Mouse (Mus musculus): ENCODE results near the gene Pde10a. TPM values are rescaled to one million over a fixed set of nuclear protein-coding genes. Genes with fewer than 3 reads are reported as not detected.

The Pde10a gene
- polyA plus RNA-seq, 1 experiment, result 0.99 TPM

GRCm38 (mm10) chr17:8815376-8815775 is 290.2 kb downstream of the Pde10a start:
- Histone ChIP-seq H3K27ac (replicated peaks; ENCODE audit: low read depth, low read length) (no peak overlapping the region), H3K4me3 (ENCODE audit: insufficient read depth, low read depth, low read length) (no peak overlapping the region), H3K4me1 (ENCODE audit: control insufficient read depth, insufficient read depth, insufficient read length, low read length) (peaks cover 11% of the 10 kb centered on the region; the same call in 1 of the 2 replicates)

GRCm38 (mm10) chr17:8815864-8816263 is 290.7 kb downstream of the Pde10a start:
- H3K4me3 ChIP-seq (ENCODE audit: insufficient read depth, low read depth, low read length), result no peak overlapping the region
- H3K4me1 ChIP-seq (ENCODE audit: control insufficient read depth, insufficient read depth, insufficient read length, low read length), result peaks cover 11% of the 10 kb centered on the region; the same call in 1 of the 2 replicates
- no peak overlapping the region for H3K27ac ChIP-seq (replicated peaks; ENCODE audit: low read depth, low read length)

GRCm38 (mm10) chr17:8818675-8819074 is 293.5 kb downstream of the Pde10a start:
- Histone ChIP-seq H3K4me3 (ENCODE audit: insufficient read depth, low read depth, low read length) (no peak overlapping the region), H3K4me1 (ENCODE audit: control insufficient read depth, insufficient read depth, insufficient read length, low read length) (peaks cover 8% of the 10 kb centered on the region; the same call in 1 of the 2 replicates), H3K27ac (replicated peaks; ENCODE audit: low read depth, low read length) (no peak overlapping the region)

- H3K27ac ChIP-seq (replicated peaks; ENCODE audit: low read depth, low read length), result no peak overlapping the region
- no peak overlapping the region for H3K4me3 ChIP-seq (ENCODE audit: insufficient read depth, low read depth, low read length)
- H3K4me1 ChIP-seq (ENCODE audit: control insufficient read depth, insufficient read depth, insufficient read length, low read length), result no peaks in the 10 kb centered on the region
These were observed 298.4 kb downstream of the Pde10a start for GRCm38 (mm10) chr17:8823548-8823947.

- no peak overlapping the region for H3K27ac ChIP-seq (replicated peaks; ENCODE audit: low read depth, low read length)
- H3K4me3 ChIP-seq (ENCODE audit: insufficient read depth, low read depth, low read length), result no peak overlapping the region
- no peaks in the 10 kb centered on the region for H3K4me1 ChIP-seq (ENCODE audit: control insufficient read depth, insufficient read depth, insufficient read length, low read length)
These were observed 302.0 kb downstream of the Pde10a start for GRCm38 (mm10) chr17:8827204-8827603.

GRCm38 (mm10) chr17:8831001-8831400 is 305.8 kb downstream of the Pde10a start:
- Histone ChIP-seq H3K27ac (replicated peaks; ENCODE audit: low read depth, low read length) (no peak overlapping the region), H3K4me3 (ENCODE audit: insufficient read depth, low read depth, low read length) (no peak overlapping the region), H3K4me1 (ENCODE audit: control insufficient read depth, insufficient read depth, insufficient read length, low read length) (no peaks in the 10 kb centered on the region)

- H3K4me3 ChIP-seq (ENCODE audit: insufficient read depth, low read depth, low read length), result no peak overlapping the region
- no peak overlapping the region for H3K27ac ChIP-seq (replicated peaks; ENCODE audit: low read depth, low read length)
- H3K4me1 ChIP-seq (ENCODE audit: control insufficient read depth, insufficient read depth, insufficient read length, low read length), result peaks cover 7% of the 10 kb centered on the region
These were observed 311.1 kb downstream of the Pde10a start for GRCm38 (mm10) chr17:8836292-8836691.

GRCm38 (mm10) chr17:8838252-8838651 is 313.1 kb downstream of the Pde10a start:
- Histone ChIP-seq H3K27ac (replicated peaks; ENCODE audit: low read depth, low read length) (no peak overlapping the region), H3K4me1 (ENCODE audit: control insufficient read depth, insufficient read depth, insufficient read length, low read length) (peaks cover 12% of the 10 kb centered on the region), H3K4me3 (ENCODE audit: insufficient read depth, low read depth, low read length) (no peak overlapping the region)

GRCm38 (mm10) chr17:8839237-8840011 is 314.3 kb downstream of the Pde10a start:
- H3K4me1 ChIP-seq (ENCODE audit: control insufficient read depth, insufficient read depth, insufficient read length, low read length), result peaks cover 12% of the 10 kb centered on the region
- H3K4me3 ChIP-seq (ENCODE audit: insufficient read depth, low read depth, low read length), result no peak overlapping the region
- no peak overlapping the region for H3K27ac ChIP-seq (replicated peaks; ENCODE audit: low read depth, low read length)

- no peak overlapping the region for H3K27ac ChIP-seq (replicated peaks; ENCODE audit: low read depth, low read length)
- no peak overlapping the region for H3K4me3 ChIP-seq (ENCODE audit: insufficient read depth, low read depth, low read length)
These were observed 315.9 kb downstream of the Pde10a start for GRCm38 (mm10) chr17:8841094-8841493.

GRCm38 (mm10) chr17:8841897-8842540 is 316.8 kb downstream of the Pde10a start:
- H3K4me3 ChIP-seq (ENCODE audit: insufficient read depth, low read depth, low read length), result no peak overlapping the region
- no peak overlapping the region for H3K27ac ChIP-seq (replicated peaks; ENCODE audit: low read depth, low read length)
- H3K4me1 ChIP-seq (ENCODE audit: control insufficient read depth, insufficient read depth, insufficient read length, low read length), result peaks cover 16% of the 10 kb centered on the region

More at GRCm38 (mm10) chr17:8841094-8841493, 315.9 kb downstream of the Pde10a start:
- peaks cover 12% of the 10 kb centered on the region for H3K4me1 ChIP-seq (ENCODE audit: control insufficient read depth, insufficient read depth, insufficient read length, low read length)

GRCm38 (mm10) chr17:8842662-8843061 is 317.5 kb downstream of the Pde10a start:
- H3K27ac ChIP-seq (replicated peaks; ENCODE audit: low read depth, low read length), result no peak overlapping the region
- no peak overlapping the region for H3K4me3 ChIP-seq (ENCODE audit: insufficient read depth, low read depth, low read length)
- peaks cover 16% of the 10 kb centered on the region for H3K4me1 ChIP-seq (ENCODE audit: control insufficient read depth, insufficient read depth, insufficient read length, low read length)

- no peak overlapping the region for H3K4me3 ChIP-seq (ENCODE audit: insufficient read depth, low read depth, low read length)
- H3K27ac ChIP-seq (replicated peaks; ENCODE audit: low read depth, low read length), result no peak overlapping the region
- H3K4me1 ChIP-seq (ENCODE audit: control insufficient read depth, insufficient read depth, insufficient read length, low read length), result peaks cover 13% of the 10 kb centered on the region
These were observed 318.8 kb downstream of the Pde10a start for GRCm38 (mm10) chr17:8843941-8844340.

- Histone ChIP-seq H3K4me3 (ENCODE audit: insufficient read depth, low read depth, low read length) (no peak overlapping the region), H3K27ac (replicated peaks; ENCODE audit: low read depth, low read length) (no peak overlapping the region), H3K4me1 (ENCODE audit: control insufficient read depth, insufficient read depth, insufficient read length, low read length) (peaks cover 9% of the 10 kb centered on the region; the same call in 1 of the 2 replicates)
These were observed 321.3 kb downstream of the Pde10a start for GRCm38 (mm10) chr17:8846506-8846905.

- Histone ChIP-seq H3K4me1 (ENCODE audit: control insufficient read depth, insufficient read depth, insufficient read length, low read length) (peaks cover 4% of the 10 kb centered on the region; the same call in 1 of the 2 replicates), H3K4me3 (ENCODE audit: insufficient read depth, low read depth, low read length) (no peak overlapping the region), H3K27ac (replicated peaks; ENCODE audit: low read depth, low read length) (no peak overlapping the region)
These were observed 322.4 kb downstream of the Pde10a start for GRCm38 (mm10) chr17:8847558-8847957.

- Histone ChIP-seq H3K4me1 (ENCODE audit: control insufficient read depth, insufficient read depth, insufficient read length, low read length) (peaks cover 3% of the 10 kb centered on the region; the same call in 1 of the 2 replicates), H3K27ac (replicated peaks; ENCODE audit: low read depth, low read length) (no peak overlapping the region), H3K4me3 (ENCODE audit: insufficient read depth, low read depth, low read length) (no peak overlapping the region)
These were observed 326.7 kb downstream of the Pde10a start for GRCm38 (mm10) chr17:8851846-8852245.

Data from brown adipose tissue, adult 24 weeks (tissue).